Mouse (Mus musculus): ENCODE data around the gene Rps16.
A peak's percentile ranks its signal among the peaks of the same experiment; 100 is the strongest.

The Rps16 gene

GRCm38 (mm10) chr7:28350155-28350883 is at the start of gene Rps16:
Gene Rps16 (plus strand): TSS chr7:28350652.
- peak; percentile 97 for DNase-seq

- DNase-seq = peak; percentile 44
Measured at GRCm38 (mm10) chr7:28301616-28302433, 48.6 kb upstream of the Rps16 start, which contains the start of gene Dll3. Gene Dll3 (minus strand): TSS chr7:28302238.

GRCm38 (mm10) chr7:28305641-28306040 is 44.8 kb upstream of the Rps16 start:
- peak; percentile 70 for DNase-seq

- DNase-seq = peak; percentile 82
Measured at GRCm38 (mm10) chr7:28306216-28306615, 44.2 kb upstream of the Rps16 start.

GRCm38 (mm10) chr7:28309737-28310136 is 40.7 kb upstream of the Rps16 start:
- no peak for DNase-seq

- DNase-seq = no peak
Measured at GRCm38 (mm10) chr7:28311151-28311925, 39.1 kb upstream of the Rps16 start.

GRCm38 (mm10) chr7:28311926-28312543 is 38.4 kb upstream of the Rps16 start, which contains the start of gene Timm50:
Gene Timm50 (minus strand): TSS chr7:28312072.
- peak; percentile 98 for DNase-seq

- DNase-seq = no peak
Measured at GRCm38 (mm10) chr7:28318036-28318435, 32.4 kb upstream of the Rps16 start.

- DNase-seq = no peak
Measured at GRCm38 (mm10) chr7:28318714-28319113, 31.7 kb upstream of the Rps16 start.

- DNase-seq = peak; percentile 65
Measured at GRCm38 (mm10) chr7:28321974-28322720, 28.3 kb upstream of the Rps16 start.

GRCm38 (mm10) chr7:28325293-28325692 is 25.2 kb upstream of the Rps16 start:
- DNase-seq = no peak

GRCm38 (mm10) chr7:28326457-28326856 is 24.0 kb upstream of the Rps16 start:
- no peak for DNase-seq

- no peak for DNase-seq
Measured at GRCm38 (mm10) chr7:28328260-28328659, 22.2 kb upstream of the Rps16 start.

- DNase-seq = no peak
Measured at GRCm38 (mm10) chr7:28334534-28334933, 15.9 kb upstream of the Rps16 start.

GRCm38 (mm10) chr7:28335471-28335870 is 15.0 kb upstream of the Rps16 start:
- no peak for DNase-seq

- peak; percentile 98 for DNase-seq
Measured at GRCm38 (mm10) chr7:28338108-28338998, 12.1 kb upstream of the Rps16 start, which contains the start of gene Supt5. Gene Supt5 (minus strand): TSS chr7:28338746.

- peak; percentile 74 for DNase-seq
Measured at GRCm38 (mm10) chr7:28339213-28339917, 11.1 kb upstream of the Rps16 start.

GRCm38 (mm10) chr7:28341381-28341780 is 9.1 kb upstream of the Rps16 start:
- no peak for DNase-seq

GRCm38 (mm10) chr7:28344637-28345036 is 5.8 kb upstream of the Rps16 start:
- peak; percentile 64 for DNase-seq

GRCm38 (mm10) chr7:28347746-28348145 is 2.7 kb upstream of the Rps16 start:
- DNase-seq = no peak
